Mouse (Mus musculus) splenic B cell, adult 2 months (primary cell): ENCODE data around the gene Acot4.
"Not testable (repeated sequence)": the region's sequence is repeated elsewhere in the genome, so short reads cannot be mapped to it uniquely, and the experiment has no call there.

Source experiments
- DNase-seq: peaks from one replicate; pipeline ENCODE4 v3.0.0-alpha.2; 2011; ENCODE audit warnings: low read depth, low spot score
- H3K27me3 ChIP-seq: 2 replicates; pipeline ENCODE4 v1.6.1; 2012; ENCODE audit warnings: mild to moderate bottlenecking, low read length, moderate library complexity, mixed read lengths; ENCODE audit not compliant: control insufficient read depth, poor library complexity, insufficient read depth, severe bottlenecking
- H3K36me3 ChIP-seq: 2 replicates; pipeline ENCODE4 v1.6.1; 2012; ENCODE audit warnings: mild to moderate bottlenecking, low read length, moderate library complexity, mixed read lengths; ENCODE audit not compliant: control insufficient read depth, poor library complexity, insufficient read depth, severe bottlenecking

Gene Acot4

GRCm38 (mm10) chr12:84013701-84014100, 24.5 kb upstream of the Acot4 start:
- Histone ChIP-seq H3K27me3 (no peaks in the 10 kb centered on the region), H3K36me3 (no peaks in the 10 kb centered on the region)
- DNase-seq, result no peak

- not testable (repeated sequence) for H3K36me3 ChIP-seq, H3K27me3 ChIP-seq
- peak; percentile 33 for DNase-seq
These were observed 17.7 kb upstream of the Acot4 start for GRCm38 (mm10) chr12:84020528-84020927.

GRCm38 (mm10) chr12:84022266-84022665, 15.9 kb upstream of the Acot4 start:
- H3K36me3 ChIP-seq, DNase-seq, H3K27me3 ChIP-seq: not testable (repeated sequence)

GRCm38 (mm10) chr12:84023052-84023745, 15.0 kb upstream of the Acot4 start:
- no peaks in the 10 kb centered on the region for H3K36me3 ChIP-seq
- H3K27me3 ChIP-seq, result no peaks in the 10 kb centered on the region
- DNase-seq, result no peak

GRCm38 (mm10) chr12:84025888-84026287, 12.3 kb upstream of the Acot4 start:
- DNase-seq, result no peak
- no peaks in the 10 kb centered on the region for H3K27me3 ChIP-seq
- no peaks in the 10 kb centered on the region for H3K36me3 ChIP-seq

- not testable (repeated sequence) for DNase-seq, H3K36me3 ChIP-seq, H3K27me3 ChIP-seq
These were observed 9.9 kb upstream of the Acot4 start for GRCm38 (mm10) chr12:84028328-84028727.

GRCm38 (mm10) chr12:84029043-84029442, 9.1 kb upstream of the Acot4 start:
- not testable (repeated sequence) for H3K36me3 ChIP-seq, DNase-seq, H3K27me3 ChIP-seq

GRCm38 (mm10) chr12:84030659-84031332, 7.4 kb upstream of the Acot4 start:
- H3K36me3 ChIP-seq, result no peaks in the 10 kb centered on the region
- peak; percentile 89 for DNase-seq
- no peaks in the 10 kb centered on the region for H3K27me3 ChIP-seq

GRCm38 (mm10) chr12:84032854-84033253, 5.3 kb upstream of the Acot4 start:
- no peak for DNase-seq
- no peaks in the 10 kb centered on the region for H3K27me3 ChIP-seq
- no peaks in the 10 kb centered on the region for H3K36me3 ChIP-seq

- not testable (repeated sequence) for H3K27me3 ChIP-seq, H3K36me3 ChIP-seq, DNase-seq
These were observed 4.9 kb upstream of the Acot4 start for GRCm38 (mm10) chr12:84033302-84033701.

- H3K27me3 ChIP-seq, result no peaks in the 10 kb centered on the region
- no peak for DNase-seq
- H3K36me3 ChIP-seq, result no peaks in the 10 kb centered on the region
These were observed 4.1 kb upstream of the Acot4 start for GRCm38 (mm10) chr12:84034108-84034507.

GRCm38 (mm10) chr12:84038691-84039111, 522 bp downstream of the Acot4 start, which contains the start of gene Gm49366:
Gene Gm49366, plus strand, starts transcription at chr12:84038935.
- DNase-seq, H3K27me3 ChIP-seq, H3K36me3 ChIP-seq: not testable (repeated sequence)

- no peak for DNase-seq
- no peaks in the 10 kb centered on the region for H3K36me3 ChIP-seq
- H3K27me3 ChIP-seq, result no peaks in the 10 kb centered on the region
These were observed 4.1 kb downstream of the Acot4 start for GRCm38 (mm10) chr12:84042248-84042647.

- no peak for DNase-seq
- Histone ChIP-seq H3K27me3 (no peaks in the 10 kb centered on the region), H3K36me3 (no peaks in the 10 kb centered on the region)
These were observed 5.9 kb downstream of the Acot4 start for GRCm38 (mm10) chr12:84044045-84044444.

- no peaks in the 10 kb centered on the region for H3K36me3 ChIP-seq
- no peak for DNase-seq
These were observed 8.7 kb downstream of the Acot4 start for GRCm38 (mm10) chr12:84046906-84047305.

More at GRCm38 (mm10) chr12:84046906-84047305, 8.7 kb downstream of the Acot4 start:
- no peaks in the 10 kb centered on the region for H3K27me3 ChIP-seq
